Comparison of ENCODE assay signal across 8 mouse cellular contexts in the genomic region with DNA sequence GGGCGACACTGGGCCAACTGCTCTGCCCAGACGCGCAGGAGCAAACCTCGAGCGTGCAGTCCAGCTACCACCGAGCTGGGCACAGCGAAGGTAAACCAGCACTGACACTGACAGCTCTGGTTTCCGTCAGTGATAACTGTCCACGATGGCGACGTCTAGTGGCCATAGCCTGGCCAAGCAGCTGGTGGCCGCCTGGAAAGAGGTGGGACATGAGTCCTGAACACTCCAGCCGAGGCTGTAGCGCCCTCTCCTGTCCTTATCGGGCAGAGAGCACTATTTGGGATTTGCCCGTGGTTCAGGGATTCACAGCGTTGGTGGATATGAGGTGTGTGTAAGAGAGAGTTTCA. TPM values are rescaled to one million over a fixed set of nuclear protein-coding genes. Genes with fewer than 3 reads are reported as not detected.
DNase-seq lines count a peak whose midpoint lies in the region; ATAC-seq and TF ChIP-seq lines count a peak whose summit lies in the region.

No protein-coding gene starts in this region.

- peak overlapping the region; percentile 46 for H3K9ac ChIP-seq in kidney, embryonic 15.5 days

- peaks cover 4% of the 10 kb centered on the region for H3K36me3 ChIP-seq in heart, embryonic 10.5 days
- H3K36me3 ChIP-seq in kidney, embryonic 15.5 days = peaks cover 4% of the 10 kb centered on the region

- H3K27me3 ChIP-seq in heart, embryonic 10.5 days (ENCODE audit: insufficient read depth, poor library complexity, severe bottlenecking) = no peaks in the 10 kb centered on the region
- no peaks in the 10 kb centered on the region for H3K27me3 ChIP-seq in kidney, embryonic 15.5 days

- TF ChIP-seq CTCF in bone marrow, adult 2 months (IDR thresholded peaks at IDR 0.05; ENCODE audit: control insufficient read depth, insufficient read depth, low read length) = peak; percentile 100
- TF ChIP-seq CTCF in embryonic fibroblast, embryonic 13.5 days (IDR thresholded peaks at IDR 0.05; ENCODE audit: borderline replicate concordance, insufficient read depth, low read length) = no peak

- DNase-seq in 416B (ENCODE audit: low read depth) (peak; percentile 97), liver (peak; percentile 98)
- peak; percentile 98 for DNase-seq in heart, embryonic 10.5 days (ENCODE audit: low spot score)
- peak; percentile 95 for DNase-seq in monocyte, adult 2 months (ENCODE audit: low read depth in 1 of 2, low spot score in 2 of 2)
- DNase-seq in spleen, postnatal 14 days (ENCODE audit: low spot score in 2 of 2) = peak; percentile 95 to 97

- WGBS in bone marrow, adult 2 months = under 1% methylated on average over 17 of the region's 17 CpGs
- under 1% methylated on average over 17 of the region's 17 CpGs for WGBS in heart, embryonic 10.5 days
- under 1% methylated on average over 17 of the region's 17 CpGs for WGBS in kidney, embryonic 15.5 days

- ATAC-seq in kidney, embryonic 15.5 days (replicated peaks; ENCODE audit: low FRiP score) = peak; percentile 27

- peak overlapping the region; percentile 96 for H3K4me2 ChIP-seq in kidney, embryonic 15.5 days

- peak overlapping the region; percentile 55 for H3K4me3 ChIP-seq in bone marrow, adult 2 months (replicated peaks; ENCODE audit: control insufficient read depth, low read depth, low read length)
- H3K4me3 ChIP-seq in embryonic fibroblast, embryonic 13.5 days (ENCODE audit: insufficient read depth, low read length) = peak overlapping the region; percentile 21
- H3K4me3 ChIP-seq in heart, embryonic 10.5 days = peak overlapping the region; percentile 65
- peak overlapping the region; percentile 47 for H3K4me3 ChIP-seq in kidney, embryonic 15.5 days (replicated peaks)

- peak; percentile 85 for TF ChIP-seq POLR2A in bone marrow, adult 2 months (IDR thresholded peaks at IDR 0.05; ENCODE audit: borderline replicate concordance, control insufficient read depth, low read depth, low read length)
- no peak for TF ChIP-seq POLR2A in embryonic fibroblast, embryonic 13.5 days (IDR thresholded peaks at IDR 0.05; ENCODE audit: low read depth, low read length)

- no peaks in the 10 kb centered on the region for H3K9me3 ChIP-seq in heart, embryonic 10.5 days
- H3K9me3 ChIP-seq in kidney, embryonic 15.5 days (replicated peaks) = no peaks in the 10 kb centered on the region

- H3K4me1 ChIP-seq in bone marrow, adult 2 months (ENCODE audit: control insufficient read depth, insufficient read depth, low read length) = peaks cover 27% of the 10 kb centered on the region
- H3K4me1 ChIP-seq in embryonic fibroblast, embryonic 13.5 days (ENCODE audit: control insufficient read depth, insufficient read depth, low read length) = peaks cover 28% of the 10 kb centered on the region
- peaks cover 80% of the 10 kb centered on the region for H3K4me1 ChIP-seq in heart, embryonic 10.5 days
- H3K4me1 ChIP-seq in kidney, embryonic 15.5 days = peaks cover 86% of the 10 kb centered on the region

- H3K27ac ChIP-seq in bone marrow, adult 2 months (ENCODE audit: control insufficient read depth, insufficient read depth, low read depth, low read length, poor library complexity) = peak overlapping the region; percentile 75
- H3K27ac ChIP-seq in embryonic fibroblast, embryonic 13.5 days (ENCODE audit: insufficient read depth, low read length) = peak overlapping the region; percentile 97
- H3K27ac ChIP-seq in heart, embryonic 10.5 days = peak overlapping the region; percentile 100
- H3K27ac ChIP-seq in kidney, embryonic 15.5 days = peak overlapping the region; percentile 71

RNA-seq across cellular contexts. Expression of gene Cirbp, which starts 0.8 kb away (rescaled TPM):
- 200 and 277 TPM in 2 replicates for polyA plus RNA-seq in bone marrow, adult 2 months (2011; ENCODE audit: insufficient read depth, insufficient read length, low replicate concordance, missing spikeins)
- 29.2 and 50.2 TPM in 2 replicates for polyA plus RNA-seq in embryonic fibroblast, embryonic 13.5 days (2011; ENCODE audit: insufficient read length, low read depth, missing spikeins)
- polyA plus RNA-seq in heart, embryonic 10.5 days (2016; fragmentation: Nextera tagmentation; extraction: Ambion mirVana) = 85.7 and 98.0 TPM in 2 replicates
- polyA plus RNA-seq in kidney, embryonic 15.5 days (2015; fragmentation: Nextera tagmentation; extraction: Ambion mirVana) = 95.1 and 111 TPM in 2 replicates

RNA-seq across cellular contexts. Expression of gene 1600002K03Rik, which starts 7.8 kb away (rescaled TPM):
- polyA plus RNA-seq in bone marrow, adult 2 months (2011; ENCODE audit: insufficient read depth, insufficient read length, low replicate concordance, missing spikeins) = 8.8 and 23.7 TPM in 2 replicates
- 8.4 and 12.2 TPM in 2 replicates for polyA plus RNA-seq in embryonic fibroblast, embryonic 13.5 days (2011; ENCODE audit: insufficient read length, low read depth, missing spikeins)
- 11.7 and 13.9 TPM in 2 replicates for polyA plus RNA-seq in heart, embryonic 10.5 days (2016; fragmentation: Nextera tagmentation; extraction: Ambion mirVana)
- 11.2 and 13.2 TPM in 2 replicates for polyA plus RNA-seq in kidney, embryonic 15.5 days (2015; fragmentation: Nextera tagmentation; extraction: Ambion mirVana)

RNA-seq across cellular contexts. Expression of gene Efna2, which starts 14.3 kb away (rescaled TPM):
- polyA plus RNA-seq in bone marrow, adult 2 months (2011; ENCODE audit: insufficient read depth, insufficient read length, low replicate concordance, missing spikeins) = 0.70 TPM in 1 of 2 replicates, not detected in the other
- 5.2 and 8.3 TPM in 2 replicates for polyA plus RNA-seq in embryonic fibroblast, embryonic 13.5 days (2011; ENCODE audit: insufficient read length, low read depth, missing spikeins)
- 14.9 and 20.6 TPM in 2 replicates for polyA plus RNA-seq in heart, embryonic 10.5 days (2016; fragmentation: Nextera tagmentation; extraction: Ambion mirVana)
- 15.4 and 17.0 TPM in 2 replicates for polyA plus RNA-seq in kidney, embryonic 15.5 days (2015; fragmentation: Nextera tagmentation; extraction: Ambion mirVana)

RNA-seq across cellular contexts. Expression of gene Midn, which starts 16.9 kb away (rescaled TPM):
- 36.0 and 53.2 TPM in 2 replicates for polyA plus RNA-seq in bone marrow, adult 2 months (2011; ENCODE audit: insufficient read depth, insufficient read length, low replicate concordance, missing spikeins)
- polyA plus RNA-seq in embryonic fibroblast, embryonic 13.5 days (2011; ENCODE audit: insufficient read length, low read depth, missing spikeins) = 101 TPM in 2 replicates
- polyA plus RNA-seq in heart, embryonic 10.5 days (2016; fragmentation: Nextera tagmentation; extraction: Ambion mirVana) = 16.1 and 24.4 TPM in 2 replicates
- polyA plus RNA-seq in kidney, embryonic 15.5 days (2015; fragmentation: Nextera tagmentation; extraction: Ambion mirVana) = 18.8 and 19.5 TPM in 2 replicates

RNA-seq across cellular contexts. Expression of gene Cbarp, which starts 24.3 kb away (rescaled TPM):
- 3.4 and 3.7 TPM in 2 replicates for polyA plus RNA-seq in bone marrow, adult 2 months (2011; ENCODE audit: insufficient read depth, insufficient read length, low replicate concordance, missing spikeins)
- 24.1 and 28.4 TPM in 2 replicates for polyA plus RNA-seq in embryonic fibroblast, embryonic 13.5 days (2011; ENCODE audit: insufficient read length, low read depth, missing spikeins)
- polyA plus RNA-seq in heart, embryonic 10.5 days (2016; fragmentation: Nextera tagmentation; extraction: Ambion mirVana) = 2.0 and 4.0 TPM in 2 replicates
- 5.7 and 6.1 TPM in 2 replicates for polyA plus RNA-seq in kidney, embryonic 15.5 days (2015; fragmentation: Nextera tagmentation; extraction: Ambion mirVana)

Comparison
In these comparisons a context has a peak if more than half of its experiments do, and no peak if none do; other contexts are left out.
1. Peak in every context shown above with its lines: DNase-seq, ATAC-seq, H3K4me3 ChIP-seq and H3K27ac ChIP-seq.